Mouse (Mus musculus) hindbrain, embryonic 10.5 days (tissue): Measurements from ENCODE around the gene Atrn. TPM values are rescaled to one million over a fixed set of nuclear protein-coding genes. Genes with fewer than 3 reads are reported as not detected.

ENCODE experiments used
- DNase-seq: peaks from one replicate; pipeline ENCODE4 v3.0.0-alpha.2; 2017; ENCODE audit warnings: low spot score
- H3K27ac ChIP-seq: fragments of 300-500 bp; sonication (generic); 2 replicates; pipeline ENCODE4 v1.5.1; 2016; ENCODE audit warnings: mild to moderate bottlenecking, moderate library complexity
- H3K27me3 ChIP-seq: fragments of 300-500 bp; sonication (generic); 2 replicates; pipeline ENCODE4 v1.6.1; 2016; ENCODE audit warnings: mild to moderate bottlenecking; ENCODE audit not compliant: poor library complexity, insufficient read depth, severe bottlenecking
- H3K36me3 ChIP-seq: fragments of 300-500 bp; sonication (generic); 2 replicates; pipeline ENCODE4 v1.6.1; 2016; ENCODE audit warnings: mild to moderate bottlenecking, moderate library complexity
- H3K4me1 ChIP-seq: fragments of 300-500 bp; sonication (generic); replicated peaks from 2 replicates; pipeline ENCODE4 v1.6.1; 2016; ENCODE audit warnings: mild to moderate bottlenecking
- H3K4me3 ChIP-seq: fragments of 300-500 bp; sonication (generic); 2 replicates; pipeline ENCODE4 v1.5.1; 2016; ENCODE audit warnings: mild to moderate bottlenecking, moderate library complexity
- H3K9me3 ChIP-seq: fragments of 300-500 bp; sonication (generic); 2 replicates; pipeline ENCODE4 v1.6.1; 2016; ENCODE audit warnings: mild to moderate bottlenecking, moderate library complexity
- WGBS: fragments of 180-500 bp; shearing (Covaris S2); methylation state at CpG from one replicate; pipeline ENCODE4 v1.1.7; 2016; 5-methylcytosine and 5-hydroxymethylcytosine counted together
- polyA plus RNA-seq: library from polyadenylated mRNA; unstranded; fragments of >200 nt; fragmentation: Nextera tagmentation; extraction: Ambion mirVana; gene quantifications from 2 replicates; pipeline ENCODE4 v1.2.1, GENCODE M21; 2016

The Atrn gene
- polyA plus RNA-seq, 1 experiment from 2014 or later, result 7.6 TPM

DNA sequence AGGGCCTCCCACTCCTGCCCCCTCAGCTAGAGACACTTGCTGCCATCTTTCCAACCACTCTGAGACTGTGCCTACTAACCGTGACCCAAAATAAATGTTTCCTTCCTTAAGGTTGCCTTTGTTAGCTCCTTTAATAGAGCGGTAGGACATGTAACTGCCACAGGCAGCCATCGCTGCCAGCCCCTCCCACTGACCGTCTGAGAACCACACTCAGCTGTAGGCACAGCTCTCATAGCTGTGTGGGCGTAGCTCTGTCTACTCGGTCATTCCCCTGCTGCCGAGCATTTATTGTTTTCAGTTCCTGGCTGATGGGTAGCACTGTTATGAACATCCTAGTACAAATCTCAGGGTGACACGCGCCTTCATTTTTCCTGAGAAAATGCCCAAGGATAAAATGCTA, 160.0 kb downstream of the Atrn start:
- H3K4me1 ChIP-seq, result peaks cover 12% of the 10 kb centered on the region
- H3K4me3 ChIP-seq, result no peak overlapping the region
- H3K9me3 ChIP-seq, result no peaks in the 10 kb centered on the region
- no peak overlapping the region for H3K27ac ChIP-seq
- no peak for DNase-seq
- no peaks in the 10 kb centered on the region for H3K36me3 ChIP-seq
- WGBS, result 69% methylated on average over 9 of the region's 9 CpGs
- H3K27me3 ChIP-seq, result peaks cover 39% of the 10 kb centered on the region

DNA sequence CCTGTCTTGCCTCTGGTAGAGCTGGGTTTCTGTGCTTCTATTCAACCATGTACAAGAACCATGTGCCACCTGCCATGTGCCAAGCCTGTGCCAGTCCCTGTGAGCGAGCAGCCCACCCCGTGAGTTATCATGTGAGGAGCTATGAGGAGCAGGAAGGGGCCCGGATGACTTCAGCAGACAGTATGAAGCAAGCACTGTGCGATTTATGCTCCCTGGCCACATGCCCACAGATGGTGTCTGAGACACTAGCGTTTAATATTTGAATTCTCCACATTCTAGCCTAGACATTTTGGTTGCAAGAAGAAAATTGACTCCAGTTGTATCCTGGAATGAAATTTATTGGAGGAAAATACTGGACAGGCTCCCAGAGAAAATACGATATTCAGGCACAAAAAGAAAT, 161.2 kb downstream of the Atrn start:
- no peak overlapping the region for H3K27ac ChIP-seq
- H3K4me3 ChIP-seq, result no peak overlapping the region
- DNase-seq, result no peak
- H3K27me3 ChIP-seq, result peaks cover 28% of the 10 kb centered on the region
- peaks cover 12% of the 10 kb centered on the region for H3K4me1 ChIP-seq
- no peaks in the 10 kb centered on the region for H3K9me3 ChIP-seq
- H3K36me3 ChIP-seq, result no peaks in the 10 kb centered on the region
- 86% methylated on average over 6 of the region's 6 CpGs for WGBS

DNA sequence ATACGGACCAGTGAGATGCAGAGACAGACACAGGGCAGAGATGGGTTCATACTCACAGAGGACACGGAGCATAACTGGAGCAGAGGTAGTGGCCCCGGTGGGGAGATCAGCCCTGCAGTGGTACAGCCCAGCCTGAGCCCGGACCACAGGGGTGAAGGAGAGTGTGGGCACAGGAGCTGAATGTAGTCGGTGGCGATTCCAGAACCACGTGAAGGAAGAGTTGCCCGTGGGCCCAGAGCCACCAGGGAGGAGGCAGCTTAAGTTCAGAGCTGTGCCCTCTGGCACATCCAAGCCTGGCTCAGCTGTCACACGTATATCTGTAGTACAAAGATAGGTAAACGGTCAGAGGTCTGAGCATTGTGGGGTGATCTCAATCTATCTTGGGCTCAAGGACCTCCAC, 166.2 kb downstream of the Atrn start:
- no peak for DNase-seq
- H3K36me3 ChIP-seq, result no peaks in the 10 kb centered on the region
- WGBS, result 91% methylated on average over 10 of the region's 10 CpGs
- no peaks in the 10 kb centered on the region; the same call in 1 of the 2 replicates for H3K27me3 ChIP-seq
- no peaks in the 10 kb centered on the region for H3K9me3 ChIP-seq
- no peak overlapping the region for H3K27ac ChIP-seq
- H3K4me1 ChIP-seq, result peaks cover 15% of the 10 kb centered on the region; the same call in 1 of the 2 replicates
- no peak overlapping the region for H3K4me3 ChIP-seq

Other genes with a start within 250 kb of the Atrn start
- gene Ddrgk1, start 241.8 kb upstream of the Atrn start, polyA plus RNA-seq, result 47.1 and 50.7 TPM in 2 replicates
- 148 and 151 TPM in 2 replicates for gene Itpa, start 238.9 kb upstream of the Atrn start, polyA plus RNA-seq
- gene Slc4a11, start 209.0 kb upstream of the Atrn start, polyA plus RNA-seq, result 0.20 and 0.70 TPM in 2 replicates
- 30.3 and 50.9 TPM in 2 replicates for gene 4930402H24Rik, start 89 bp upstream of the Atrn start, polyA plus RNA-seq
- gene Gfra4, start 136.6 kb downstream of the Atrn start, polyA plus RNA-seq, result 4.9 and 6.1 TPM in 2 replicates
- gene Adam33, start 157.3 kb downstream of the Atrn start, polyA plus RNA-seq, result 0.29 and 0.55 TPM in 2 replicates
- 0.10 and 0.16 TPM in 2 replicates for gene Siglec1, start 180.3 kb downstream of the Atrn start, polyA plus RNA-seq
- 6.4 and 7.6 TPM in 2 replicates for gene Hspa12b, start 220.8 kb downstream of the Atrn start, polyA plus RNA-seq
- gene Gm11037, start 227.0 kb downstream of the Atrn start, polyA plus RNA-seq, result not detected in 2 replicates